Mouse (Mus musculus) midbrain, embryonic 12.5 days (tissue): ENCODE data around the gene Eid3. TPM values are rescaled to one million over a fixed set of nuclear protein-coding genes. Genes with fewer than 3 reads are reported as not detected.

Experiments
- ATAC-seq: fragments of 200-750 bp; cut with Nextera tagmentation; 2 replicates; pipeline ENCODE4 v1.8.0; 2017; ENCODE audit warnings: low read depth, moderate TSS enrichment, moderate library complexity; ENCODE audit not compliant: low FRiP score
- H3K27ac ChIP-seq: fragments of 300-500 bp; sonication (generic); replicated peaks from 2 replicates; pipeline ENCODE4 v1.5.1; 2016; ENCODE audit warnings: mild to moderate bottlenecking
- H3K27me3 ChIP-seq: fragments of 300-500 bp; sonication (generic); 2 replicates; pipeline ENCODE4 v1.6.1; 2016; ENCODE audit warnings: mild to moderate bottlenecking
- H3K36me3 ChIP-seq: fragments of 300-500 bp; sonication (generic); 2 replicates; pipeline ENCODE4 v1.6.1; 2016
- H3K4me1 ChIP-seq: fragments of 300-500 bp; sonication (generic); 2 replicates; pipeline ENCODE4 v1.6.1; 2016
- H3K4me2 ChIP-seq: fragments of 300-500 bp; sonication (generic); replicated peaks from 2 replicates; pipeline ENCODE4 v1.6.1; 2016; ENCODE audit warnings: mild to moderate bottlenecking, moderate library complexity
- H3K4me3 ChIP-seq: fragments of 300-500 bp; sonication (generic); 2 replicates; pipeline ENCODE4 v1.5.1; 2016; ENCODE audit warnings: mild to moderate bottlenecking
- H3K9ac ChIP-seq: fragments of 300-500 bp; sonication (generic); replicated peaks from 2 replicates; pipeline ENCODE4 v1.6.1; 2016; ENCODE audit warnings: mild to moderate bottlenecking, moderate library complexity
- H3K9me3 ChIP-seq: fragments of 300-500 bp; sonication (generic); 2 replicates; pipeline ENCODE4 v1.6.1; 2016; ENCODE audit warnings: mild to moderate bottlenecking
- WGBS: fragments of 180-500 bp; shearing (Covaris S2); methylation state at CpG from one replicate; pipeline ENCODE4 v1.1.7; 2016; 5-methylcytosine and 5-hydroxymethylcytosine counted together
- polyA plus RNA-seq: library from polyadenylated mRNA; unstranded; fragments of >200 nt; fragmentation: Nextera tagmentation; extraction: Ambion mirVana; gene quantifications from 2 replicates; pipeline ENCODE4 v1.2.1, GENCODE M21; 2016

Eid3 gene
- polyA plus RNA-seq, 1 experiment from 2014 or later, result 0.80 TPM

DNA sequence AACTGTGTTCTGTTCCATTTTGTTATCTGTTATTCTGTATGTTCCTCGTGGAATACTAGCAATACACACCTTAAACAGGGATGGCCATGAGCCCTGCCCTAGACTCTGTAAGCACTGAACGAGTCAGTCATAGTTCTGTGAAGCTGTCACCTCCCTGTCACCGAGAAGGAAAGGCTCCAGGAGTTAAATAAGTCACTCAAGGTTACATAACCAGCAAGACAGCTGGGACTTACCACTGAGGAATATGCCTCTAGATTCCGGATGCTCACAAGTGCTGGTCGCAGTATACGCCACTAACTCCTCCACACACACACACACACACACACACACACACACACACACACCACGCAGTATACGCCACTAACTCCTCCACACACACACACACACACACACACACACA lies 21.7 kb upstream of the Eid3 start:
- Histone ChIP-seq H3K27ac (no peak overlapping the region), H3K36me3 (no peaks in the 10 kb centered on the region), H3K27me3 (no peaks in the 10 kb centered on the region), H3K4me2 (no peak overlapping the region), H3K4me3 (no peak overlapping the region), H3K9me3 (no peaks in the 10 kb centered on the region), H3K4me1 (no peaks in the 10 kb centered on the region), H3K9ac (no peak overlapping the region)
- WGBS, result 84% methylated on average over 6 of the region's 8 CpGs
- ATAC-seq, result no peak

DNA sequence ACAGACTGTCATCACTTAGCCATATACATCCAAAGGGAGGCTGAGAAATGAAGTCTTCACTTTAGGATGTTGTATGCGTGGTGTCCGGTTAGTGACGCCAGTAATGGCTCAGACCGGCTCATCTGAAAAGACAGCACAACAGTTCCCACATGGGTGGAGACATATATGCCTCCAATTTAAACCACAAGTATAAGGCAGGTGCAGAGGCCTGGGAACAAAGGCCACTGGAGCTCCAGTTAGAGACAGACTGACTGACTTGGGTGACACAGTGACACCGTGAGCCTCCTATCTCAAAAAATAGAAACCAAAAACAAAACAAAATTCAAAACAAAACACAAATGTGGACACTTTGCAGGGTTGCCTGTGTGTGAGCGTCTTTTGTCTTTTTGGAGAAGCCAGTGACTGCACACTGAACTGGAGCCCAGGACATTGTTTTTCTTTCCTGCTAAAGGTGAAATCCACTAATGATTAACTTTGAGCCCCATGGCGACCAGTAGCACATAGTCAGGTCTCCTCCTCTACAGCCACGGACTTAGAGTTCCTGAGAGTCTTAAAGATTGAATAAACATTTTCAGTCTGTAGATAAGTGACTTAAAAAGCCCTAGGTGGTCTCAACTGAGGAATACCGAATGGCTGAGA lies 18.5 kb upstream of the Eid3 start:
- H3K4me1 ChIP-seq, result no peaks in the 10 kb centered on the region
- 87% methylated on average over 9 of the region's 9 CpGs for WGBS
- H3K4me2 ChIP-seq, result no peak overlapping the region
- H3K4me3 ChIP-seq, result no peak overlapping the region
- no peak overlapping the region for H3K9ac ChIP-seq
- H3K27me3 ChIP-seq, result no peaks in the 10 kb centered on the region
- no peaks in the 10 kb centered on the region for H3K9me3 ChIP-seq
- ATAC-seq, result no peak
- H3K27ac ChIP-seq, result no peak overlapping the region
- no peaks in the 10 kb centered on the region for H3K36me3 ChIP-seq

DNA sequence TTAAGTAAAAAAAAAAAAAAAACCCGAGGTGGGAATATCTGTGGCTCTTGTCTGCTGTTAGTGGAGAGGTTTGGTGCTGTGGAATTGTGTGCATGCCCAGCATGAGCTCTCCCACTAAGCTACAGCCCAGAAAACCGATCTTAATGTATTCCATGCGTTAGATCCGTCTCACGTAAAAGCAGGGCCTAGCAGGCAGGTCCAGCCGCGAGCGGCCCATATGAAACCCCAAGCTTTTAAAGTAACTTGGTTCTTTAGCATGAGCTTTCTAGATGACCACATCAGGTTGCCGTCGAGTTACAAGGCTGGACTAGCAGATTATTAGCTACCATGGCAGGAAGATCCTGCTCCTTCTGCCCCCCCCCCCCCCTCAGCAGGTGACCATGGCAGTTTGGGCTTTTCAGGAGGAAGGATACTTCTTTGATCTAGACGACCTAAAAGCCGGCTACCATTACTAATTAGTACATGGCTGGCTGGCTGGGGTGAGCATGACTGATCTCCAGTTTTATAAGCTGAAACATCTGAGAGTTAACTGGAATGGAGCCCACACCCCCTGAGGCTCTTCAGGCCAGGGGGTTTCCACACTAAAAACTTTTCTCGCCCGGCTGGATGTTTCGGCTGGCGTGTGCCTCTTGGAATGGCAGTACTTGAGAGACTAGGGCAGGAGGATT lies 16.6 kb upstream of the Eid3 start:
- no peak overlapping the region; the same call in 1 of the 2 replicates for H3K27ac ChIP-seq
- ATAC-seq, result no peak
- no peaks in the 10 kb centered on the region for H3K4me1 ChIP-seq
- 51% methylated on average over 16 of the region's 16 CpGs for WGBS
- no peaks in the 10 kb centered on the region for H3K9me3 ChIP-seq
- no peak overlapping the region for H3K9ac ChIP-seq
- H3K4me3 ChIP-seq, result no peak overlapping the region
- H3K36me3 ChIP-seq, result no peaks in the 10 kb centered on the region
- H3K27me3 ChIP-seq, result no peaks in the 10 kb centered on the region
- H3K4me2 ChIP-seq, result no peak overlapping the region

DNA sequence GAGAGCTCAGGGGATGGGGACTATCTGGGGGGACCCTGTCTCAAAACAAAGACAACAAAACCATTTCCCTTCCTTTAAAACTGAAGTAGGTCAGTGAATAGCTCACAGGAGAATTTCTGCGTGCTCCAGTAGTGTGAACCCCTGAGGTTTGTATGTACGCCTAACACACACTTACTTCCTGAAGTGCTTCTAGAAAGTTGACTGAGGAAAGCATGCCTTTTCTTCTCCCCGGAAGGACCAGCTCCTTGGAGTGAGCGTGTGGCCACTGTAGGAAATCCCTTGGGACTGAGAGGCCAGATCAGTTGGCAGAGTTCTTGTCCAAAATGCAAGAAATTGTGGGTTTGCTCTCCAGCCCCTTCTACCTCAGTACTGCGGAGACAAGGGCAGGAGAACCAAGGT lies 16.1 kb upstream of the Eid3 start:
- Histone ChIP-seq H3K27me3 (no peaks in the 10 kb centered on the region), H3K4me2 (no peak overlapping the region), H3K9ac (no peak overlapping the region), H3K9me3 (no peaks in the 10 kb centered on the region), H3K36me3 (no peaks in the 10 kb centered on the region), H3K4me3 (no peak overlapping the region), H3K27ac (no peak overlapping the region), H3K4me1 (no peaks in the 10 kb centered on the region)
- 85% methylated on average over 5 of the region's 5 CpGs for WGBS
- ATAC-seq, result no peak

DNA sequence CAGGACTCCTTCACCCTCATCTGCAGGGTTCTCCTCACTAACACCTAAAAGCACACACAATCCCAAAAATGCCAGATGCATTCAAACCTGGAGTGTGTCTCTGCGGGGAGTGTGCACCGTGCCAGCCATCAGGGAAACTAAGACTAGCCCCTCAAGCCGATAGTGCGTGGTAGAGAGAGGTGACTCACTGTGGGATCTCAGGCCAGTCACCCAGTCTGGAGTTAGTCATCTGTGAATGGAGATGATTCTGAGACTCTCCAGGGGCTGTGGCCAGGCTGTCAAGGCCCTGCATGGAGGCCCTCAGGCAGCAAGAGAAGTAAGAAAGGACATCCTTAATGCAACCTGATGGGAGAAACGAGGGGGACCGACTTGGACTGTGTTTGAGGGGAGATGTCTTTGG lies 14.7 kb upstream of the Eid3 start:
- H3K36me3 ChIP-seq, result no peaks in the 10 kb centered on the region
- H3K27ac ChIP-seq, result no peak overlapping the region
- H3K4me3 ChIP-seq, result no peak overlapping the region
- ATAC-seq, result no peak
- no peaks in the 10 kb centered on the region for H3K9me3 ChIP-seq
- H3K4me2 ChIP-seq, result no peak overlapping the region
- H3K27me3 ChIP-seq, result no peaks in the 10 kb centered on the region
- H3K9ac ChIP-seq, result no peak overlapping the region
- WGBS, result 91% methylated on average over 6 of the region's 6 CpGs
- H3K4me1 ChIP-seq, result peaks cover 3% of the 10 kb centered on the region; the same call in 1 of the 2 replicates

DNA sequence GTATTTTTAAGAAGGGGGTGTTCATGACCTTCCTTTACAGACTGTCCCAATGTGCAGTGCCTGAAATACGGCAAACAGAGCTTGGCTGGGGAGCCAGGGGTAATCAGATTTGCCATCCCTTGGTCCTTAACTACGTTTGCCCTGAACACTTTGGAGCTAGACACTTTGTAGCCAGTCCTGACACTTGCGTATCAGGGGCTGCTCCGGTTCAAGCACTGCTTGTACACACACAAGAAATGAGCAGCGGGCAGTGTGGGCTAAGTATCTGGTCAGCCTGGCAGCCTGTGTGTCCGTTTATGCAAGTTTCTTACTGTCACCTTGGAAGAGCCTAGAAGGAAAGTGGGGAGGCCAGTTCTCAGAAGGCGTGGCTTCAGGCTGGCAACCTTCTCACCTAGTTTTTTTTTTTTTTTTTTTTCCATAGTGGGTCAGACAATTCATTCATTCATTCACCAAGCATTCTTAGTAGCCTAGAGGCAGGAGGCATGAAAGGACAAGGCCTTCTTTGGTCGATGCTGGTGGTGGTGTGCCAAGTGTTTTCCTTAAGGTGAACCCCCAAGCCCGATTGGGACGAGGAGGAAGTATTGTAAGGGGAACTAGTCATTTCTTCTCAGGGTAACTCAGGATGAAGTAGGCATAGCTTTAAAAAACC lies 8.3 kb upstream of the Eid3 start:
- no peak for ATAC-seq
- peaks cover 21% of the 10 kb centered on the region for H3K4me1 ChIP-seq
- H3K27ac ChIP-seq, result 0 out of 2 replicates have a peak overlapping the region, but pooled peaks have one; percentile 91
- H3K9me3 ChIP-seq, result no peaks in the 10 kb centered on the region
- peak overlapping the region; percentile 59 for H3K4me3 ChIP-seq
- 57% methylated on average over 10 of the region's 10 CpGs for WGBS
- H3K4me2 ChIP-seq, result peak overlapping the region; percentile 75
- peaks cover 6% of the 10 kb centered on the region; the same call in 1 of the 2 replicates for H3K36me3 ChIP-seq
- H3K9ac ChIP-seq, result 0 out of 2 replicates have a peak overlapping the region, but pooled peaks have one; percentile 84
- H3K27me3 ChIP-seq, result peaks cover 3% of the 10 kb centered on the region

DNA sequence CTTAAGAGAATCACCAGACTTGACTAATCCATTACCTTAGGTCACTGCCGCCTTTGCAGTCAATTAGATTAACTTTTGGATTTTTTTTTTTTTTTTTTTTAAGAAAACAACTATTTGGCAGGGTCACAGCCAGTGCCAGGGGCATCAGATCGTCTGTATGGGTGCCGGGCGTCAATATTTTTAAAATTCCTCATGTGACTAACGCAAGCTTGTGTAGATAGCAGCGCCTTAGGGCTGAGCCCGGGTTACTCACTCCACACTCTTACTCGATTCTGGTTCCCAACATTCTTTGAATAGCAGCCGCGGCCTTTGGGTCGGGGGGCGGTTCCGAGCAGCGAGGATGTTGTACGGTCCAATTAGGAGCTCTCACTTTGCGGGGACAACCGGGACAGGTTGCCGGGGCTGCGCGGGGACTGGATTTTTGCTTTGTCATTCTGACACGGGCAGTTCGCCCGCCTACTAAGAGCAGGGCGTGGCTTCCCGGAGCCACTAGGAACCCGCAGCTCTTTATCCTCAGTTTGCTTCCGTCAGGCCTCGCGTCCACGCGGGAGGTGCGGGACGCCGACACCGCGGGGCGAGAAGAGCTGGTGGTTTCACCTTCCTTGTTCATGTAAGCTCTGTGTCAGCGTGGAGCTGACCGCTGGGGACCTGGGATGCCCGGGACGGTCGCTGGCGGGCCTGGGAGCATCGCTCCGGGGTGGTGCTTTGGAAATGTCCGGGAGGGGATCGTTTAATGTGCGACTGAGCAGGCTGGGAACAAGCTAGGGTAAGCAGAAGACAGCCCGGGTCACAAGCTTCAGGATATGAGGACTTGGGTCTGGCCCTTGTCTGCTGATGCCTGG lies 7.5 kb upstream of the Eid3 start:
- Histone ChIP-seq H3K27ac (peak overlapping the region; percentile 91), H3K4me3 (peak overlapping the region; percentile 59), H3K4me1 (peaks cover 27% of the 10 kb centered on the region), H3K9me3 (no peaks in the 10 kb centered on the region), H3K36me3 (peaks cover 12% of the 10 kb centered on the region), H3K9ac (peak overlapping the region; percentile 84), H3K27me3 (peaks cover 3% of the 10 kb centered on the region), H3K4me2 (peak overlapping the region; percentile 75)
- ATAC-seq, result peak; percentile 85
- under 1% methylated on average over 49 of the region's 49 CpGs for whole genome bisulfite sequencing

DNA sequence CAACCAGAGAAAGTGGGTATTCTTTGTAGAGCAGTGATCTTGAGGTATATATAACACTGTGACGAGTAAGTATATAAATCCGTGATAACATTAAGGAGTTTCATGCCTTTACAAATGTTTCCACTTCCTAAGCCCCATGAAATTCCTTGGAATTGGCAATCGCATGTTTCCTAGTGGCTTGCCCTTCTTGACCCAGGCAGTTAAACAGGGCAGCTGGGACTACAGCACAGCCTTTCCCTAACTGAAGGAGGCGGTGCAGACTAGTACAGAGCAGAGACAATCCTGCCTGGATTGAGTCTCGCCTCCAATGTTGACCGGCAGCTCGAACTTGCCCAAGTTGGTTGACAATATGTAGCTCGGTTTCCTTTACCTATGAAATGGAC lies 6.9 kb upstream of the Eid3 start:
- peak; percentile 67 for ATAC-seq
- H3K27ac ChIP-seq, result peak overlapping the region; percentile 91
- H3K27me3 ChIP-seq, result peaks cover 3% of the 10 kb centered on the region
- H3K4me2 ChIP-seq, result peak overlapping the region; percentile 75
- H3K9ac ChIP-seq, result peak overlapping the region; percentile 84
- WGBS, result 0% methylated on average over 8 of the region's 8 CpGs
- H3K9me3 ChIP-seq, result no peaks in the 10 kb centered on the region
- H3K4me1 ChIP-seq, result peaks cover 28% of the 10 kb centered on the region
- peak overlapping the region; percentile 59 for H3K4me3 ChIP-seq
- H3K36me3 ChIP-seq, result peaks cover 18% of the 10 kb centered on the region

DNA sequence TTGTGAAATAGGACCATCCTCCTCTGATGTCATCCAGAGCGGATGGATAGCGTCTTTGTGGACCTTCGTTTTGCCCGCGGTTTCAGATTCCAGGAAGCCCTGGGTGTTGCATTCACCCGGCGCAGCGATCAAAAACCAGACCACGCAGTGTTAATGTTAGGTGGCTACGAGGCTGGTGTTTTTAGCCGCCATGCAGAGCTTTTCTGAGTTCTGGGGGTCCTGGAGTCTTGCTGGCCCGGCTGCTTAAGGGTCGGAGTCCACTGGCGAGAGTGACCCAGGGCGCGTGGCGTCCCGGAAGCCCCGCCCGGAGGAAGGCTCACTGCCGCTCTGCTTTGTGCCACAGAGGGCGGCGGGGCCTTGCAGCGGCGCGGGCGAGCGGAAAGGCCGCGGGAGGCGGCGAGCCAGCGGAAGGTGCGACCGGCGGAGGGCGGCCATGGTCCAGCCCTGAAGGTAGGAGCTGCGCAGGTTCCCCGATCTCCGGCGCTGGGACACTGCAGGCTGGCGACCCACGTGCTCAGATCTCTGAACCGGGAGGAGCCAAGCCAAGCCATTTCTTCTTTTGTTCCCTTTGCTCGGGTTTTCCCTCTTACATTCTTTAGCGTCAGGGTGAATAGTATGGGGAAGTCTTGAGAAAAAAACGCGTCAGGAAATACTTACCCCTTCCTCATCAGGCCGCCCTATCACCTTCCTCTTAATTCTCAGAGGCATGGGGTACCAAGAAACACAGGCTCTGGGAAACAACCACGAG lies 6.1 kb upstream of the Eid3 start:
- Histone ChIP-seq H3K36me3 (peaks cover 22% of the 10 kb centered on the region), H3K9me3 (no peaks in the 10 kb centered on the region), H3K9ac (peak overlapping the region; percentile 84), H3K27ac (peak overlapping the region; percentile 91), H3K4me2 (peak overlapping the region; percentile 75), H3K4me1 (peaks cover 28% of the 10 kb centered on the region), H3K4me3 (peak overlapping the region; percentile 59), H3K27me3 (peaks cover 3% of the 10 kb centered on the region)
- peak; percentile 66 for ATAC-seq
- under 1% methylated on average over 50 of the region's 50 CpGs for WGBS

DNA sequence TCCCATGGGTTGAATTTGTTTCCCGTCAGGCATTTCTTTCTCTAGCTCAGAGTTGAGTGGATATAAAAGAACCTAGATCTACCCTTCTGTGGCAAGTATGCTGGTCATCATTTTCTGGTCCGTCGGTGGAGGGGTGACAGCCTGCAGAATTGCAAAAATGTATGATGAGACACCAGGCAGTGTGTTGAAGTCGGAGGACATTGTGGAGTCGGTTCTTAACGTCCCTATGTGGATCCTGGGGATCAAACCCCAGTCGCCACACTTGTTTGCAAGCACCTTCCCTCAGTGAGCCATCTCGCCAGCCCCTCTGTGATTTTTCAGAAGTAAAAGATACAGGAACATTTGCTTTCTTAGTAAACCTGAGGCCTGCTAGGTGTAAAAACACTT lies 5.5 kb upstream of the Eid3 start:
- ATAC-seq, result no peak
- H3K9me3 ChIP-seq, result no peaks in the 10 kb centered on the region
- WGBS, result 9% methylated on average over 8 of the region's 8 CpGs

DNA sequence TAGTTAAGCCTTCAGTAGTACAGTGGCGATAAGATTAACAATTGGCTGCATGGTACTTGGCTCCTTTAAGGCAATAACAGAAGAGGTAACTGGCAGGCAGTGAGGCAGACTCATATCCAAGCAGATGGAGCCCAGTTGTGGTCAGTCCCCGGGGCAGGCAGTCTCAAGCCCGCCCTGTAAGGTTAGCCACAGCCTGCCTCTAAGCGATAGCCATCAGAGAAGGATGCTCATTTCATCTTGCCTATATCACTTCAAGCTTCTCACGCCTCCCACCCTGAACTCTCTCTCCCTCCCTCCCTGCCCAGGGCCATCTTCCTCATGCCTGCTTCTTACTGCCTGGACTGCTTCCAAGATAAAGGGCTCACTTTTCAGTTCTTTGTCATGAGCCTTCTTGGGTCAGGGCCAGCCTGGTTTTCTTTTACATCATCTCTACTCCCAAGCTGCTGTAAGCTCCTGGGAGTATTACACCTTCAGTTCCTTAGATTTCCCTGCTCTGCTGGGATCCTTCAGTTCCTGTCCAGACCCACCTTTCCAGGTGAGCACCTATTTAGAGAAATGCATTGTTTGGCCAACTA lies 3.2 kb upstream of the Eid3 start:
- H3K4me3 ChIP-seq, result no peak overlapping the region
- ATAC-seq, result no peak

More for the DNA sequence above, 5.5 kb upstream of the Eid3 start:
- peaks cover 3% of the 10 kb centered on the region for H3K27me3 ChIP-seq
- peak overlapping the region; percentile 91 for H3K27ac ChIP-seq
- H3K36me3 ChIP-seq, result peaks cover 22% of the 10 kb centered on the region
- peak overlapping the region; percentile 59 for H3K4me3 ChIP-seq
- peaks cover 29% of the 10 kb centered on the region for H3K4me1 ChIP-seq
- H3K4me2 ChIP-seq, result peak overlapping the region; percentile 75
- H3K9ac ChIP-seq, result peak overlapping the region; percentile 84

More for the DNA sequence above, 3.2 kb upstream of the Eid3 start:
- Histone ChIP-seq H3K4me2 (no peak overlapping the region), H3K4me1 (peaks cover 28% of the 10 kb centered on the region), H3K36me3 (peaks cover 34% of the 10 kb centered on the region), H3K9ac (no peak overlapping the region), H3K27me3 (no peaks in the 10 kb centered on the region), H3K27ac (0 out of 2 replicates have a peak overlapping the region, but pooled peaks have one; percentile 25), H3K9me3 (no peaks in the 10 kb centered on the region)
- 86% methylated on average over 5 of the region's 5 CpGs for WGBS
